In the genomic region with DNA sequence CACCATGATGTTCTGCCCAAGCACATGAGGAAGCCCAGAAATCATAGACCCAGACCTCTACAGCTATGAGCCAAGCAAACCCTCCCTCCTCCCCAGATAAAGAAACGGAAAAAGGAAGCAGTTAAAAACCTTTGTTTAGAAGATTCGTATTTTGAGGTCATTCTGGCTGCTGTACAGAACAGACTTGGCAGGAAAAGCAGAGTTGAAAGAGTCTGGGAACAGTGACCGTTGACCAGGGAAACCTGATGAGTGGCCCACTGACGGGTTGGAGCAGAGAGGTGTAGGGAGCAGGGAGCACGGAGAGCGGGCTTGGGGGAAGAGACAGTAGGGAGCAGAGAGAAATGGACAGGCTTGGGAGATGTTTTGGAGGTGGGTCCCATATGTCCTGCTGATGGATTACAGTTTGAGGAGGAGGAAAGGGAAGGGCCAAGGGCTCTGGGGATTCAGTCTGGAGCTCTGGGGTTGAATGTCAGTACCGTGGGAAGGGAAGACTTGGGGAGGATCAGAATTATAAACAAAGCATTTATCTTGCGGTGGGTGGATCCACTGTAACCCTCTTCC, we compare ENCODE assay signal across 9 mouse cellular contexts.
A peak's percentile ranks its signal among the peaks of the same experiment; 100 is the strongest.
DNase-seq lines count a peak whose midpoint lies in the region; ATAC-seq lines count a peak whose summit lies in the region.
"Had no signal": no experiment of that assay in that cellular context is flagged by ENCODE, and none has a peak within 500 bp of the region (broad histone marks: within the 10 kb centered on the region; RNA-seq: fewer than 3 reads in every experiment).

No protein-coding gene starts in this region.

- H3K4me2 ChIP-seq in heart, embryonic 11.5 days = no peak overlapping the region
- H3K4me2 ChIP-seq: limb, embryonic 13.5 days had no signal

- no peaks in the 10 kb centered on the region for H3K36me3 ChIP-seq in heart, embryonic 11.5 days (ENCODE audit: control insufficient read depth, insufficient read depth, low read length)
- H3K36me3 ChIP-seq: limb, embryonic 13.5 days had no signal

- peaks cover 4% of the 10 kb centered on the region; the same call in 1 of the 2 replicates for H3K27me3 ChIP-seq in heart, embryonic 11.5 days (ENCODE audit: control insufficient read depth, insufficient read depth, low read length)

- no peaks in the 10 kb centered on the region for H3K4me1 ChIP-seq in heart, embryonic 11.5 days (ENCODE audit: control insufficient read depth, insufficient read depth, low read length)

- H3K4me3 ChIP-seq in heart, embryonic 11.5 days (ENCODE audit: low read depth, low read length) = no peak overlapping the region
- H3K4me3 ChIP-seq: limb, embryonic 13.5 days had no signal

- no peaks in the 10 kb centered on the region for H3K9me3 ChIP-seq in heart, embryonic 11.5 days (replicated peaks; ENCODE audit: control insufficient read depth, low read length)
- H3K9me3 ChIP-seq: limb, embryonic 13.5 days had no signal

- H3K27ac ChIP-seq in heart, embryonic 11.5 days (ENCODE audit: low read depth, low read length) = no peak overlapping the region
- H3K27ac ChIP-seq: limb, embryonic 13.5 days had no signal

- no peak overlapping the region for H3K9ac ChIP-seq in heart, embryonic 11.5 days (ENCODE audit: low read depth, low read length)
- H3K9ac ChIP-seq: limb, embryonic 13.5 days had no signal

- 61% methylated on average over 8 of the region's 8 CpGs for WGBS in heart, embryonic 11.5 days (ENCODE audit: insufficient replicate concordance)

- no peak for ATAC-seq in heart, embryonic 11.5 days (replicated peaks; ENCODE audit: insufficient number of reproducible peaks, low FRiP score, low TSS enrichment)

- DNase-seq in heart, adult 11 months = peak; percentile 96
- DNase-seq in heart, adult 8-10 months (ENCODE audit: low spot score) = peak; percentile 58
- DNase-seq in kidney, adult 9 months = peak; percentile 76
- peak; percentile 24 for DNase-seq in naive thymus-derived CD4-positive, alpha-beta T cell, adult 2 months (ENCODE audit: low read depth)
- no peak for DNase-seq in urinary bladder, postnatal 4 days (ENCODE audit: low spot score in 2 of 2)
- DNase-seq in layer of hippocampus, postnatal 25 days (ENCODE audit: extremely low spot score in 1 of 2, low spot score in 1 of 2) = no peak
- DNase-seq in spleen, adult 18-20 months = no peak

Comparison
In these comparisons a context has a peak if more than half of its experiments do, and no peak if none do; other contexts are left out.
1. DNase-seq: peak in heart, adult 11 months (single experiment), heart, adult 8-10 months (single experiment), kidney, adult 9 months (single experiment) and naive thymus-derived CD4-positive, alpha-beta T cell, adult 2 months (single experiment); none in urinary bladder, postnatal 4 days (0 of 2), layer of hippocampus, postnatal 25 days (0 of 2) and spleen, adult 18-20 months (0 of 2).